In genomic region chr12:24859357-24859756, GRCm38 (mm10) we compare ENCODE assay signal across 21 mouse cellular contexts. TPM values are rescaled to one million over a fixed set of nuclear protein-coding genes. Genes with fewer than 3 reads are reported as not detected.
DNase-seq lines count a peak whose midpoint lies in the region; ATAC-seq lines count a peak whose summit lies in the region.
"Had no signal": no experiment of that assay in that cellular context is flagged by ENCODE, and none has a peak within 500 bp of the region (broad histone marks: within the 10 kb centered on the region; RNA-seq: fewer than 3 reads in every experiment).

No protein-coding gene starts in this region.

- H3K36me3 ChIP-seq in forebrain, embryonic 14.5 days (ENCODE audit: control insufficient read depth, insufficient read depth, low read length): no peaks in the 10 kb centered on the region
- H3K36me3 ChIP-seq in forebrain, embryonic 11.5 days (ENCODE audit: control insufficient read depth, insufficient read depth, low read length): no peaks in the 10 kb centered on the region
- no peaks in the 10 kb centered on the region for H3K36me3 ChIP-seq in kidney, embryonic 14.5 days (ENCODE audit: control insufficient read depth, insufficient read depth, low read length)
- H3K36me3 ChIP-seq in intestine, embryonic 15.5 days: no peaks in the 10 kb centered on the region
- H3K36me3 ChIP-seq: forebrain, embryonic 12.5 days; heart, embryonic 13.5 days; hindbrain, embryonic 12.5 days had no signal

- no peaks in the 10 kb centered on the region for H3K9me3 ChIP-seq in forebrain, embryonic 14.5 days (replicated peaks; ENCODE audit: control insufficient read depth, low read length)
- H3K9me3 ChIP-seq in forebrain, embryonic 11.5 days (ENCODE audit: control insufficient read depth, low read length): no peaks in the 10 kb centered on the region
- H3K9me3 ChIP-seq in kidney, embryonic 14.5 days (ENCODE audit: control insufficient read depth, low read length): no peaks in the 10 kb centered on the region
- no peaks in the 10 kb centered on the region for H3K9me3 ChIP-seq in intestine, embryonic 15.5 days
- H3K9me3 ChIP-seq: forebrain, embryonic 12.5 days; G1E; heart, embryonic 13.5 days; hindbrain, embryonic 12.5 days had no signal

- H3K9ac ChIP-seq in forebrain, embryonic 14.5 days (ENCODE audit: low read length): no peak overlapping the region
- no peak overlapping the region for H3K9ac ChIP-seq in forebrain, embryonic 11.5 days (ENCODE audit: low read length)
- H3K9ac ChIP-seq in kidney, embryonic 14.5 days (ENCODE audit: low read depth, low read length): no peak overlapping the region
- H3K9ac ChIP-seq in intestine, embryonic 15.5 days: no peak overlapping the region
- H3K9ac ChIP-seq: forebrain, embryonic 12.5 days; heart, embryonic 13.5 days; hindbrain, embryonic 12.5 days had no signal

- 78% methylated on average over 7 of the region's 7 CpGs for WGBS in forebrain, embryonic 14.5 days
- WGBS in forebrain, embryonic 11.5 days: 82% methylated on average over 7 of the region's 7 CpGs
- 45% methylated on average over 7 of the region's 7 CpGs for WGBS in kidney, embryonic 14.5 days
- WGBS in intestine, embryonic 15.5 days: 60% methylated on average over 7 of the region's 7 CpGs

- H3K4me1 ChIP-seq in forebrain, embryonic 14.5 days (ENCODE audit: control insufficient read depth, insufficient read depth, low read length): peaks cover 4% of the 10 kb centered on the region; the same call in 1 of the 2 replicates
- H3K4me1 ChIP-seq in forebrain, embryonic 11.5 days (replicated peaks; ENCODE audit: control insufficient read depth, insufficient read depth, low read length): no peaks in the 10 kb centered on the region
- H3K4me1 ChIP-seq in kidney, embryonic 14.5 days (ENCODE audit: control insufficient read depth, insufficient read depth, low read length): 0 out of 2 replicates have a peak, but pooled peaks cover 4% of the 10 kb centered on the region
- H3K4me1 ChIP-seq in intestine, embryonic 15.5 days (replicated peaks): no peaks in the 10 kb centered on the region

- no peak overlapping the region for H3K4me2 ChIP-seq in forebrain, embryonic 14.5 days (ENCODE audit: low read length)
- H3K4me2 ChIP-seq in forebrain, embryonic 11.5 days (ENCODE audit: low read depth, low read length, severe bottlenecking): no peak overlapping the region
- H3K4me2 ChIP-seq in kidney, embryonic 14.5 days (replicated peaks; ENCODE audit: low read depth, low read length): no peak overlapping the region
- H3K4me2 ChIP-seq in intestine, embryonic 15.5 days (replicated peaks): no peak overlapping the region
- H3K4me2 ChIP-seq: forebrain, embryonic 12.5 days; heart, embryonic 13.5 days; hindbrain, embryonic 12.5 days had no signal

- H3K27me3 ChIP-seq in forebrain, embryonic 14.5 days (replicated peaks; ENCODE audit: control insufficient read depth, insufficient read depth, low read length): no peaks in the 10 kb centered on the region
- H3K27me3 ChIP-seq in forebrain, embryonic 11.5 days (ENCODE audit: control insufficient read depth, insufficient read depth, low read length): no peaks in the 10 kb centered on the region
- no peaks in the 10 kb centered on the region for H3K27me3 ChIP-seq in kidney, embryonic 14.5 days (ENCODE audit: control insufficient read depth, insufficient read depth, low read length)
- H3K27me3 ChIP-seq in intestine, embryonic 15.5 days (replicated peaks): no peaks in the 10 kb centered on the region
- H3K27me3 ChIP-seq: forebrain, embryonic 12.5 days; heart, embryonic 13.5 days; hindbrain, embryonic 12.5 days had no signal

- no peak overlapping the region for H3K27ac ChIP-seq in forebrain, embryonic 14.5 days (ENCODE audit: low read depth, low read length)
- no peak overlapping the region for H3K27ac ChIP-seq in forebrain, embryonic 11.5 days (ENCODE audit: low read depth, low read length)
- H3K27ac ChIP-seq in kidney, embryonic 14.5 days (ENCODE audit: low read depth, low read length): no peak overlapping the region
- H3K27ac ChIP-seq in intestine, embryonic 15.5 days: no peak overlapping the region
- H3K27ac ChIP-seq: forebrain, embryonic 12.5 days; heart, embryonic 13.5 days; hindbrain, embryonic 12.5 days had no signal

- no peak for DNase-seq in forebrain, embryonic 14.5 days (ENCODE audit: low spot score)
- DNase-seq in forebrain, embryonic 11.5 days (ENCODE audit: low spot score): no peak
- no peak for DNase-seq in kidney, postnatal 10 days
- peak; percentile 24 for DNase-seq in WW6 (ENCODE audit: low read depth, low spot score)
- no peak for DNase-seq in thymus, postnatal 4 days
- DNase-seq: adrenal gland, postnatal 10 days; B cell, adult 2 months; cerebellum, adult 11-12 months; cerebellum, adult 9-10 months; cerebellum, postnatal 25 days; gastrocnemius, postnatal 36 days; heart, adult 11 months; heart, postnatal 36 days had no signal

- 0 out of 2 replicates have a peak, but pooled peaks have one; percentile 55 for ATAC-seq in forebrain, embryonic 14.5 days
- no peak for ATAC-seq in forebrain, embryonic 11.5 days (replicated peaks; ENCODE audit: low FRiP score)
- ATAC-seq in kidney, embryonic 14.5 days (ENCODE audit: low FRiP score, low TSS enrichment): 0 out of 2 replicates have a peak, but pooled peaks have one; percentile 14
- peak; percentile 39; the same call in 1 of the 2 replicates for ATAC-seq in intestine, embryonic 15.5 days
- ATAC-seq in megakaryocyte progenitor cell, adult 5-6 weeks (replicated peaks; ENCODE audit: poor library complexity): no peak
- ATAC-seq: CD4-positive, CD25-positive, alpha-beta regulatory T cell, adult 4 months had no signal

- no peak overlapping the region for H3K4me3 ChIP-seq in forebrain, embryonic 14.5 days (ENCODE audit: low read depth, low read length)
- no peak overlapping the region for H3K4me3 ChIP-seq in forebrain, embryonic 11.5 days (ENCODE audit: low read depth, low read length)
- no peak overlapping the region for H3K4me3 ChIP-seq in kidney, embryonic 14.5 days (ENCODE audit: low read length)
- no peak overlapping the region for H3K4me3 ChIP-seq in intestine, embryonic 15.5 days (replicated peaks)
- H3K4me3 ChIP-seq: forebrain, embryonic 12.5 days; heart, embryonic 13.5 days; hindbrain, embryonic 12.5 days had no signal

RNA-seq across cellular contexts. Expression of gene Mboat2, which starts 28.7 kb away (rescaled TPM):
- 68.4 and 72.6 TPM in 2 replicates for polyA plus RNA-seq in forebrain, embryonic 14.5 days (2014; fragmentation: Nextera tagmentation; extraction: Ambion mirVana)
- polyA plus RNA-seq in forebrain, embryonic 11.5 days (2014; fragmentation: Nextera tagmentation; extraction: Ambion mirVana): 55.7 and 59.3 TPM in 2 replicates
- polyA plus RNA-seq in kidney, embryonic 14.5 days (2014; fragmentation: Nextera tagmentation; extraction: Ambion mirVana): 23.5 and 45.1 TPM in 2 replicates
- polyA plus RNA-seq in intestine, embryonic 15.5 days (2015; fragmentation: Nextera tagmentation; extraction: Ambion mirVana): 22.2 and 26.1 TPM in 2 replicates
- 2.7 TPM in 2 replicates for total RNA-seq in megakaryocyte progenitor cell, adult 5-6 weeks (2015)
- total RNA-seq in megakaryocyte progenitor cell, adult 5-6 weeks (2017): 1.8 and 7.7 TPM in 2 replicates

Comparison
In these comparisons a context has a peak if more than half of its experiments do, and no peak if none do; other contexts are left out.
1. ATAC-seq: peak in forebrain, embryonic 14.5 days (single experiment), kidney, embryonic 14.5 days (single experiment) and intestine, embryonic 15.5 days (single experiment); none in forebrain, embryonic 11.5 days (single experiment) and megakaryocyte progenitor cell, adult 5-6 weeks (single experiment).